Mouse (Mus musculus) c-Kit-positive CD71-positive TER-119-negative erythroid progenitor cells, embryonic 14.5 days (primary cell): Measurements from ENCODE around the gene Mark2.

Source experiments
- DNase-seq: peaks from one replicate; pipeline ENCODE4 v3.0.0-alpha.2; 2013; ENCODE audit warnings: low read depth

Mark2 gene

GRCm38 (mm10) chr19:7321391-7321790 lies 20.3 kb downstream of the Mark2 start:
- no peak for DNase-seq

- no peak for DNase-seq
Measured at GRCm38 (mm10) chr19:7320181-7320580, 21.5 kb downstream of the Mark2 start.

GRCm38 (mm10) chr19:7317716-7318115 lies 23.9 kb downstream of the Mark2 start:
- DNase-seq: no peak

GRCm38 (mm10) chr19:7316822-7317221 lies 24.8 kb downstream of the Mark2 start:
- DNase-seq: no peak

GRCm38 (mm10) chr19:7315587-7315984 lies 26.1 kb downstream of the Mark2 start:
- DNase-seq: no peak

- no peak for DNase-seq
Measured at GRCm38 (mm10) chr19:7314976-7315586, 26.6 kb downstream of the Mark2 start.

GRCm38 (mm10) chr19:7313660-7314059 lies 28.0 kb downstream of the Mark2 start:
- no peak for DNase-seq

GRCm38 (mm10) chr19:7311306-7311705 lies 30.4 kb downstream of the Mark2 start:
- DNase-seq: no peak

- peak; percentile 61 for DNase-seq
Measured at GRCm38 (mm10) chr19:7310704-7311103, 31.0 kb downstream of the Mark2 start.

GRCm38 (mm10) chr19:7309738-7310330 lies 31.8 kb downstream of the Mark2 start:
- no peak for DNase-seq

- DNase-seq: peak; percentile 60
Measured at GRCm38 (mm10) chr19:7307995-7308770, 33.5 kb downstream of the Mark2 start.

- no peak for DNase-seq
Measured at GRCm38 (mm10) chr19:7306968-7307367, 34.7 kb downstream of the Mark2 start.

- no peak for DNase-seq
Measured at GRCm38 (mm10) chr19:7305380-7306310, 36.0 kb downstream of the Mark2 start.

- DNase-seq: no peak
Measured at GRCm38 (mm10) chr19:7304801-7305200, 36.9 kb downstream of the Mark2 start.

GRCm38 (mm10) chr19:7303796-7304195 lies 37.9 kb downstream of the Mark2 start:
- no peak for DNase-seq

GRCm38 (mm10) chr19:7302493-7302797 lies 39.2 kb downstream of the Mark2 start:
- DNase-seq: no peak

- no peak for DNase-seq
Measured at GRCm38 (mm10) chr19:7301647-7302492, 39.8 kb downstream of the Mark2 start.

GRCm38 (mm10) chr19:7300078-7300477 lies 41.6 kb downstream of the Mark2 start:
- no peak for DNase-seq

GRCm38 (mm10) chr19:7299052-7299451 lies 42.6 kb downstream of the Mark2 start:
- DNase-seq: no peak

GRCm38 (mm10) chr19:7295959-7296358 lies 45.7 kb downstream of the Mark2 start:
- DNase-seq: no peak

- DNase-seq: peak; percentile 69
Measured at GRCm38 (mm10) chr19:7295071-7295658, 46.5 kb downstream of the Mark2 start.
